Mouse (Mus musculus) myocyte (in vitro differentiated cells): ENCODE measurements around the gene Acap1. TPM values are rescaled to one million over a fixed set of nuclear protein-coding genes. Genes with fewer than 3 reads are reported as not detected.
"Not testable (repeated sequence)": the region's sequence is repeated elsewhere in the genome, so short reads cannot be mapped to it uniquely, and the experiment has no call there.

Source experiments
- H3K27me3 ChIP-seq: one replicate; pipeline ENCODE4 v1.6.1; 2011; ENCODE audit not compliant: control insufficient read depth, insufficient read depth, insufficient read length
- H3K36me3 ChIP-seq: one replicate; pipeline ENCODE4 v1.6.1; 2011; ENCODE audit not compliant: control insufficient read depth, insufficient read depth
- H3K4me2 ChIP-seq: one replicate; pipeline ENCODE4 v1.6.1; 2011; ENCODE audit warnings: low read depth, control low read depth
- H3K4me3 ChIP-seq: one replicate; pipeline ENCODE4 v1.5.1; 2011; ENCODE audit warnings: mild to moderate bottlenecking, control low read depth, moderate library complexity
- H3K79me2 ChIP-seq: one replicate; pipeline ENCODE4 v1.6.1; 2011; ENCODE audit not compliant: control insufficient read depth, insufficient read depth
- H3ac ChIP-seq: one replicate; pipeline ENCODE4 v1.6.1; 2011; ENCODE audit not compliant: control insufficient read depth, insufficient read length
- CEBPB ChIP-seq: IDR thresholded peaks from 2 replicates; pipeline ENCODE4 v1.6.1; 2011; ENCODE audit warnings: mild to moderate bottlenecking, moderate library complexity; ENCODE audit not compliant: poor library complexity, insufficient read depth, severe bottlenecking
- E2F4 ChIP-seq: IDR thresholded peaks from one replicate; pipeline ENCODE4 v1.6.1; 2011; ENCODE audit warnings: mild to moderate bottlenecking, control low read depth, moderate library complexity; ENCODE audit not compliant: insufficient read depth
- MAX ChIP-seq: IDR thresholded peaks from one replicate; pipeline ENCODE4 v1.6.1; 2011; ENCODE audit warnings: low read depth, mild to moderate bottlenecking, control low read depth
- MYOD1 ChIP-seq, 3 experiments: IDR thresholded peaks; one replicate each; pipeline ENCODE4 v1.6.1; 2011; ENCODE audit warnings: control low read depth in 2 of 3, low read depth in 2 of 3, mild to moderate bottlenecking in 2 of 3, moderate library complexity in 1 of 3; ENCODE audit not compliant: insufficient read length in 2 of 3, control insufficient read depth in 1 of 3
- MYOG ChIP-seq, 3 experiments: IDR thresholded peaks; one replicate each; pipeline ENCODE4 v1.6.1; 2011; ENCODE audit warnings: control low read depth in 2 of 3, low read depth in 2 of 3, mild to moderate bottlenecking in 2 of 3; ENCODE audit not compliant: insufficient read length in 2 of 3, control insufficient read depth in 1 of 3, insufficient read depth in 1 of 3
- POLR2A ChIP-seq: IDR thresholded peaks from one replicate; pipeline ENCODE4 v1.6.1; 2011; ENCODE audit warnings: low read depth, mild to moderate bottlenecking, control low read depth, moderate library complexity; ENCODE audit not compliant: insufficient read length
- POLR2AphosphoS2 ChIP-seq: IDR thresholded peaks from one replicate; pipeline ENCODE4 v1.6.1; 2011; ENCODE audit warnings: low read depth, control low read depth; ENCODE audit not compliant: insufficient read length
- REST ChIP-seq: IDR thresholded peaks from one replicate; pipeline ENCODE4 v1.6.1; 2011; ENCODE audit warnings: mild to moderate bottlenecking, control low read depth, moderate library complexity; ENCODE audit not compliant: insufficient read depth, insufficient read length
- SRF ChIP-seq: IDR thresholded peaks from one replicate; pipeline ENCODE4 v1.6.1; 2011; ENCODE audit warnings: low read depth; ENCODE audit not compliant: control insufficient read depth, insufficient read length
- TCF12 ChIP-seq: IDR thresholded peaks from one replicate; pipeline ENCODE4 v1.6.1; 2011; ENCODE audit warnings: mild to moderate bottlenecking, control low read depth; ENCODE audit not compliant: poor library complexity, insufficient read depth, severe bottlenecking
- TCF3 ChIP-seq: IDR thresholded peaks from one replicate; pipeline ENCODE4 v1.6.1; 2011; ENCODE audit warnings: low read depth, control low read depth; ENCODE audit not compliant: insufficient read length
- USF1 ChIP-seq: IDR thresholded peaks from one replicate; pipeline ENCODE4 v1.6.1; 2011; ENCODE audit warnings: low read depth, mild to moderate bottlenecking, control low read depth, moderate library complexity
- polyA plus RNA-seq: library from polyadenylated mRNA; unstranded; fragments of >200 nt; fragmentation: generic; extraction: Trizol; gene quantifications from one replicate; pipeline ENCODE4 v1.2.1, GENCODE M21; 2012; ENCODE audit warnings: missing spikeins

Gene Acap1
- polyA plus RNA-seq, 1 experiment = 1.4 TPM

DNA sequence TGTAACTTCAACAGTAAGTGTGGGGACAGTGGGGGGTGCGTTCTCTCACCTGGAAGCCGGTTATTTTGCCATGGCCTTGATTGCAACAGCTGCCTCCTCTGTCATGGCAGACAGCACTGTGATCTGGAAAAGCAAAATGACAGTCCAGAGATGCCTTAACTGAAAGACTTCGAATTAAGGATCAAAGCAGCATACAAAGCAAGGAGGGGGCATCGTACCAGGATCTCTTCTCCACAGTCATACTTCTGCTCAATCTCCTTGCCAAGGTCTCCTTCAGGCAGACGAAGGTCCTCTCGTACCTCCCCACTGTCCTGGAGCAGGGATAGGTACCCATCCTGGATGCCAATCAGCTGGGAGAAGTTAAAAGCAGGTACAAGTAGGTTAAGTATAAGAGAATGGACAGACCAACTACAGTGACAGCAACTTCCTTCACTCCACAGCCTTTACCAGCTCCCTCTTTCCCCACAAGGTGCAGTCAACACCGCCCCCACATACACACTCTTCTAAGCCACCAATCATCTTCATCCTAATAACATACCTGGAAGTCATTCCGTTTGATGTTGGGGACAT, 22.1 kb upstream of the Acap1 start:
- TF ChIP-seq REST (no peak), USF1 (no peak), TCF3 (no peak), CEBPB (no peak), MYOD1 (IDR thresholded peaks at IDR 0.05; ENCODE audit: control insufficient read depth in 1 of 3, insufficient read length in 2 of 3, low read depth in 2 of 3) (no peak), MYOG (IDR thresholded peaks at IDR 0.05; ENCODE audit: control insufficient read depth in 1 of 3, insufficient read depth in 1 of 3, insufficient read length in 2 of 3, low read depth in 2 of 3) (no peak), TCF12 (no peak)
- no peaks in the 10 kb centered on the region for H3K27me3 ChIP-seq
- H3ac ChIP-seq = no peak overlapping the region
- H3K4me3 ChIP-seq = no peak overlapping the region
- H3K79me2 ChIP-seq = peaks cover 58% of the 10 kb centered on the region
- H3K4me2 ChIP-seq = no peak overlapping the region
- H3K36me3 ChIP-seq = peaks cover 40% of the 10 kb centered on the region

DNA sequence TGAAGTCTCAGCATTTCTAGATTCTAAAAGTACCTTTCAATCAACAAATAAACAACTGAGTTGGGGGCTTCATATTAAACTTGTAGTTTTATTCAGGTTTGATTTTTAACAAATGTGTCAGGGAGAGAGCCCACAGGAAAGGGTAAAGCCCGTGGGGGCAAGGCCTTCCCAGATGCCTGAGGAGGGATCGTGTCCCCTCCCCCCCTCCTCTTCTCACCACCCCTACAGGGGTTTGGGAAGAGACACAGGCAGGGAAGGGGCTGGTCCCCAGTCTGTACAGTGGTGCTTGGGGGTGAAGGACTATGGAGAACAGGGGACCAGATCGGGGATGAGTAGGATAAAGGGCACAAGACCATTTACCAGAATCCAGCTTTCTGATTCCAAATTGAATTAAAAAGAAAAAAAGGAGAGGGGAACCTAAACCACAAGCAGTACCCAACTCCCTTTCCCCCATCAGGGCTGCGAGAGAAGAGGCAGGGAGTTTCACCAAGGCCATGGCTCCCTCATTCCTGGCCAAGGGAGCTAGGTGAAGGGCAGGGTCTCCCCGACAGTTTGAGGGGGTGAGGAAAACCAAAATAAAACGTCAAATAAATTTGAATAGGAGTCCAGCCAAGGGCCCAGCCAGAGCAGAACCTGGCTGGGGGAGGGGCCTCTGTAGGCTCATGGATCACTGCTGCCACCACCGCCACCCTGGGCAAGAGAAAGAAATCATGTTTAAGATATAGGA, 21.5 kb upstream of the Acap1 start:
- H3K79me2 ChIP-seq = peaks cover 58% of the 10 kb centered on the region
- H3K27me3 ChIP-seq, H3ac ChIP-seq, H3K4me2 ChIP-seq, H3K4me3 ChIP-seq: not testable (repeated sequence)
- peaks cover 45% of the 10 kb centered on the region for H3K36me3 ChIP-seq

DNA sequence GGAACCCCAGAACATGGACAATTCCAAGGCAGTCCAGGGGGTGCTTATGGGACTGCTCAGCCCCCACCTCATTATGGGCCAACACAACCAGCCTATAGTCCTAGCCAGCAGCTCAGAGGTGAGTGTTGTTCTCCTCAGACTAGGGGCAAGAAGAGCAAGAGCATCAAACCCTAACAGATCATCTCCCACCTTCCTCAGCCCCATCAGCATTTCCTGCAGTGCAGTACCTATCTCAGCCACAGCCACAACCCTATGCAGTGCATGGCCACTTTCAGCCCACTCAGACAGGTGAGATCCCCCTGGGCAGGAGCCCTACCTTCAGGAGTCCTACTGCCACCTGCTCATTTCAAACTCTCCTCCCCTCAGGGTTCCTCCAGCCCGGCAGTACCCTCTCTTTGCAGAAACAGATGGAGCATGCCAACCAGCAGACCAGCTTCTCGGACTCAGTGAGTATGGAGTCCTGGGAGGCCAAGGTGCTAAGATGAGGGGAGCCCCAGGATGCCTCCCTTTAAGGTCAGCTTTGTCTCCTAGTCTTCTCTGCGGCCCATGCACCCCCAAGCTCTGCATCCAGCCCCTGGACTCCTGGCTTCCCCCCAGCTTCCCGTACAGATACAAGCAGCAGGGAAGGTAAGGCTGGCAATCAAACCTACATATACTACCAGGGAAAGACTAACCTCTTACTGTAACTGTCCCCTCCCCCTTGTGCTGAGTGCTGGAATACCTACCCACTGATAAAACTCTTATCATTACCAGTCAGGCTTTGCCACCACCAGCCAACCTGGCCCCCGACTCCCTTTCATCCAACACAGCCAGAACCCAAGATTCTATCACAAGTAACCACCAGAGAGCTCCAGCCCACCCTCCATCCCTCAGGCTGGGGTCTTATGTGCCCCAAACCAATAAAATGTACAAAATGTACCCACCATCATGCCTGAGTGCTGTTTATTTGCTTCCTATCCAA, 20.6 kb upstream of the Acap1 start:
- Histone ChIP-seq H3K4me2 (peak overlapping the region; percentile 79), H3K79me2 (peaks cover 58% of the 10 kb centered on the region), H3ac (no peak overlapping the region), H3K36me3 (peaks cover 45% of the 10 kb centered on the region), H3K4me3 (no peak overlapping the region), H3K27me3 (no peaks in the 10 kb centered on the region)
- no peak for TF ChIP-seq MAX
- peak; percentile 25 for TF ChIP-seq POLR2A
- peak; percentile 73 for TF ChIP-seq POLR2AphosphoS2

DNA sequence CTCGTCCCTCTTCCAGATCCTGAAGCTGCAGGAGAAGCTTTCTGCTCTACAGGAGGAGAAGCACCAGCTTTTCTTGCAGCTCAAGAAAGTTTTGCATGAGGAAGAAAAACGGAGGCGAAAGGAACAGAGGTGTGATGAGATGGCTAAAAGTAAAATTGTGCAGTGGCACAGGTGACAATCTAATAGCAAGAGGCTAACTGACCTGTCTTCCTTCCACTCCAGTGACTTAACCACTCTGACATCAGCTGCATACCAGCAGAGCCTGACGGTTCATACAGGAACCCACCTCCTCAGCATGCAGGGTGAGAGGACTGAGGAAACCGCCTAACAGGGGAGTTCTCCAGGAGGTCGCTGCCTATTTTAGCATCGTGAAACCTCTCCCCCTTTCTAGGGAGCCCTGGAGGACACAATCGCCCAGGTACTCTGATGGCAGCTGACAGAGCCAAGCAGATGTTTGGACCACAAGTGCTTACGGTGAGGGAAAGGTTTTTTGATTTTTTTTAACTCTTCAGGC, 19.6 kb upstream of the Acap1 start:
- H3K36me3 ChIP-seq = peaks cover 54% of the 10 kb centered on the region
- peak; percentile 56 for TF ChIP-seq POLR2AphosphoS2
- TF ChIP-seq E2F4 = no peak
- peak overlapping the region; percentile 79 for H3K4me2 ChIP-seq
- H3K79me2 ChIP-seq = peaks cover 51% of the 10 kb centered on the region
- peak overlapping the region; percentile 50 for H3K4me3 ChIP-seq
- no peaks in the 10 kb centered on the region for H3K27me3 ChIP-seq
- H3ac ChIP-seq = peak overlapping the region; percentile 69

DNA sequence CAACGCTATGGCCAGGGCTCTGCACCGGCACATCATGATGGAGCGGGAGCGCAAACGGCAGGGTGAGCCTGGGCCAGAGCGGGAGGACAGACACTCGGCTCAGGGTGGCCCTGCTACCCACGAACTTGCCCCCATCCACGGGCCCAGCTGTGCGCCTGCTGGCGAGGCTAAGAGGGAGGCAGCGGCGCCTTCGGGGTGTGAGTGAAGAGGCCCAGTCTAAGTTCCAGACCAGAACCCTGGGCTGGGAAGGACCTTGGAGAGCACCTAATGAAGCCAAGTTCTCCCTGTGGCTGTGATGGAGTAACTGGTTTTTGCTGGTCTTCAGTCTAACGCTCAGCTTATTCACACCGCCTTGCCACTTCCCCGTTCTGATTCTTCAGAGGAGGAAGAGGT, 19.0 kb upstream of the Acap1 start:
- Histone ChIP-seq H3K4me3 (peak overlapping the region; percentile 50), H3ac (peak overlapping the region; percentile 69), H3K36me3 (peaks cover 61% of the 10 kb centered on the region), H3K79me2 (peaks cover 45% of the 10 kb centered on the region), H3K4me2 (peak overlapping the region; percentile 79), H3K27me3 (no peaks in the 10 kb centered on the region)
- TF ChIP-seq E2F4 (no peak), TCF3 (no peak), MYOD1 (IDR thresholded peaks at IDR 0.05; ENCODE audit: control insufficient read depth in 1 of 3, insufficient read length in 2 of 3, low read depth in 2 of 3) (no peak), SRF (no peak), POLR2A (no peak), REST (peak; percentile 19), CEBPB (no peak), USF1 (no peak), POLR2AphosphoS2 (peak; percentile 80), MYOG (IDR thresholded peaks at IDR 0.05; ENCODE audit: control insufficient read depth in 1 of 3, insufficient read depth in 1 of 3, insufficient read length in 2 of 3, low read depth in 2 of 3) (no peak), MAX (no peak)
